Comparison of ENCODE assay signal across 22 mouse cellular contexts in the genomic region with DNA sequence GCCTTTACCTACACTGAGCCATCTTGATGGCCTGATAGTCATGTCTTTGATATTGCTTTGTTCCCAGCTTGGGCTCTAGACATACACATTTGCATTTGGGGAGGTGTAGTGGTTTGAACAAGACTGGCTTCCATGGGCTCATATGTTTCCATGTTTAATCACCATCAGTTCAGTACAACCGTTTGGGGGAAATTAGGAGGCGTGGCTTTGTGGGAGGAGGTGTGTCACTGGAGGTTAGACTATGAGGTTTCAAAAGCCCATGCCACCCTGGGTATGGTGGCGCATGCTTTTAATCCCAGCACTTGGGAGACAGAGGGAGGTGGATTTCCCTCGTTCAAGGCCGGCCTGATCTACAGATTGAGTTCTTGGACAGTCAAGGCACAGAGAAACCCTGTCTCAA. TPM values are rescaled to one million over a fixed set of nuclear protein-coding genes. Genes with fewer than 3 reads are reported as not detected.
DNase-seq lines count a peak whose midpoint lies in the region; ATAC-seq and TF ChIP-seq lines count a peak whose summit lies in the region.
"Had no signal": no experiment of that assay in that cellular context is flagged by ENCODE, and none has a peak within 500 bp of the region (broad histone marks: within the 10 kb centered on the region; RNA-seq: fewer than 3 reads in every experiment).

No protein-coding gene starts in this region.

- H3K36me3 ChIP-seq in intestine, embryonic 14.5 days (ENCODE audit: control insufficient read depth, insufficient read depth, low read length): no peaks in the 10 kb centered on the region
- H3K36me3 ChIP-seq in intestine, postnatal 0 days (ENCODE audit: control insufficient read depth, insufficient read depth): no peaks in the 10 kb centered on the region
- H3K36me3 ChIP-seq in midbrain, postnatal 0 days (ENCODE audit: insufficient read depth, low read length): no peaks in the 10 kb centered on the region
- H3K36me3 ChIP-seq: embryonic facial prominence, embryonic 12.5 days; embryonic facial prominence, embryonic 15.5 days; forebrain, embryonic 15.5 days; heart, embryonic 13.5 days; intestine, embryonic 15.5 days had no signal

- no peak overlapping the region for H3K4me3 ChIP-seq in intestine, embryonic 14.5 days (ENCODE audit: low read depth, low read length)
- no peak overlapping the region for H3K4me3 ChIP-seq in intestine, postnatal 0 days (ENCODE audit: low read depth, low read length)
- H3K4me3 ChIP-seq in midbrain, postnatal 0 days (ENCODE audit: low read depth, low read length): no peak overlapping the region
- H3K4me3 ChIP-seq: embryonic facial prominence, embryonic 12.5 days; embryonic facial prominence, embryonic 15.5 days; forebrain, embryonic 15.5 days; heart, embryonic 13.5 days; intestine, embryonic 15.5 days had no signal

- no peak for ATAC-seq in intestine, embryonic 14.5 days (replicated peaks; ENCODE audit: low FRiP score, low TSS enrichment, low read depth)
- ATAC-seq in intestine, postnatal 0 days: no peak
- peak; percentile 25; the same call in 1 of the 2 replicates for ATAC-seq in common myeloid progenitor, adult 5-6 weeks (replicated peaks; ENCODE audit: low read depth, poor library complexity, severe bottlenecking)
- no peak for ATAC-seq in midbrain, postnatal 0 days (ENCODE audit: low FRiP score)
- ATAC-seq: activated CD4-positive, CD25-positive, alpha-beta regulatory T cell, adult 4 months; forebrain, embryonic 15.5 days; hindbrain, postnatal 0 days; intestine, embryonic 15.5 days had no signal

- H3K4me1 ChIP-seq in intestine, embryonic 14.5 days (replicated peaks; ENCODE audit: control insufficient read depth, insufficient read depth, low read length): no peaks in the 10 kb centered on the region
- H3K4me1 ChIP-seq in intestine, postnatal 0 days (replicated peaks; ENCODE audit: control insufficient read depth, insufficient read depth, low read length): no peaks in the 10 kb centered on the region
- H3K4me1 ChIP-seq in midbrain, postnatal 0 days (ENCODE audit: insufficient read depth, low read length): no peaks in the 10 kb centered on the region
- H3K4me1 ChIP-seq: embryonic facial prominence, embryonic 12.5 days; embryonic facial prominence, embryonic 15.5 days; forebrain, embryonic 15.5 days; intestine, embryonic 15.5 days had no signal

- no peak overlapping the region for H3K9ac ChIP-seq in intestine, embryonic 14.5 days (ENCODE audit: low read length)
- no peak overlapping the region for H3K9ac ChIP-seq in intestine, postnatal 0 days (ENCODE audit: low read depth, low read length)
- no peak overlapping the region for H3K9ac ChIP-seq in midbrain, postnatal 0 days (replicated peaks; ENCODE audit: low read length, poor library complexity, severe bottlenecking)
- H3K9ac ChIP-seq: embryonic facial prominence, embryonic 12.5 days; embryonic facial prominence, embryonic 15.5 days; forebrain, embryonic 15.5 days; heart, embryonic 13.5 days; hindbrain, embryonic 14.5 days; intestine, embryonic 15.5 days had no signal

- H3K27ac ChIP-seq in intestine, embryonic 14.5 days (ENCODE audit: low read depth): no peak overlapping the region
- H3K27ac ChIP-seq in intestine, postnatal 0 days (ENCODE audit: low read depth, low read length): no peak overlapping the region
- no peak overlapping the region for H3K27ac ChIP-seq in midbrain, postnatal 0 days (ENCODE audit: low read depth, low read length)
- H3K27ac ChIP-seq: embryonic facial prominence, embryonic 12.5 days; embryonic facial prominence, embryonic 15.5 days; forebrain, embryonic 15.5 days; heart, embryonic 13.5 days; hindbrain, embryonic 14.5 days; hindbrain, postnatal 0 days; intestine, embryonic 15.5 days had no signal

- H3K4me2 ChIP-seq in intestine, embryonic 14.5 days (ENCODE audit: low read length): no peak overlapping the region
- no peak overlapping the region for H3K4me2 ChIP-seq in intestine, postnatal 0 days (replicated peaks; ENCODE audit: low read depth)
- H3K4me2 ChIP-seq in midbrain, postnatal 0 days (ENCODE audit: low read depth, low read length, poor library complexity, severe bottlenecking): no peak overlapping the region
- H3K4me2 ChIP-seq: embryonic facial prominence, embryonic 12.5 days; embryonic facial prominence, embryonic 15.5 days; forebrain, embryonic 15.5 days; heart, embryonic 13.5 days; hindbrain, embryonic 14.5 days; intestine, embryonic 15.5 days had no signal

- TF ChIP-seq CTCF in intestine, postnatal 0 days (IDR thresholded peaks at IDR 0.05; ENCODE audit: low read depth): no peak
- no peak for TF ChIP-seq CTCF in midbrain, postnatal 0 days (IDR thresholded peaks at IDR 0.05)

- peak; percentile 42 for DNase-seq in intestine, embryonic 14.5 days (ENCODE audit: low spot score)
- peak; percentile 51 for DNase-seq in 416B (ENCODE audit: low read depth)
- no peak for DNase-seq in midbrain, postnatal 0 days (ENCODE audit: low spot score)
- no peak for DNase-seq in urinary bladder, adult 18-20 months (ENCODE audit: low spot score in 2 of 2)
- DNase-seq: adrenal gland, adult 8-10 months; adrenal gland, postnatal 25 days; cerebellum, adult 18-20 months; cerebellum, adult 9-10 months; cerebellum, postnatal 14 days; gastrocnemius, postnatal 25 days; heart, postnatal 14 days; heart, postnatal 4 days had no signal

- H3K27me3 ChIP-seq in intestine, embryonic 14.5 days (replicated peaks; ENCODE audit: control insufficient read depth, insufficient read depth, low read length): no peaks in the 10 kb centered on the region
- H3K27me3 ChIP-seq in intestine, postnatal 0 days (replicated peaks; ENCODE audit: control insufficient read depth, insufficient read depth, low read length): no peaks in the 10 kb centered on the region
- no peaks in the 10 kb centered on the region for H3K27me3 ChIP-seq in midbrain, postnatal 0 days (ENCODE audit: insufficient read depth, low read length)
- H3K27me3 ChIP-seq: embryonic facial prominence, embryonic 12.5 days; embryonic facial prominence, embryonic 15.5 days; forebrain, embryonic 15.5 days; heart, embryonic 13.5 days; intestine, embryonic 15.5 days had no signal

- 92% methylated on average over 5 of the region's 5 CpGs for WGBS in intestine, embryonic 14.5 days
- WGBS in intestine, postnatal 0 days: 94% methylated on average over 5 of the region's 5 CpGs
- WGBS in midbrain, postnatal 0 days: 94% methylated on average over 5 of the region's 5 CpGs

- no peaks in the 10 kb centered on the region for H3K9me3 ChIP-seq in intestine, embryonic 14.5 days (ENCODE audit: control insufficient read depth, low read length)
- no peaks in the 10 kb centered on the region for H3K9me3 ChIP-seq in intestine, postnatal 0 days (ENCODE audit: control insufficient read depth)
- H3K9me3 ChIP-seq in midbrain, postnatal 0 days (ENCODE audit: low read length): no peaks in the 10 kb centered on the region
- H3K9me3 ChIP-seq: embryonic facial prominence, embryonic 12.5 days; embryonic facial prominence, embryonic 15.5 days; forebrain, embryonic 15.5 days; heart, embryonic 13.5 days; intestine, embryonic 15.5 days had no signal

RNA-seq across cellular contexts. Expression of a gene that starts 22.4 kb away (rescaled TPM):
- 115 and 121 TPM in 2 replicates for polyA plus RNA-seq in intestine, embryonic 14.5 days (2014; fragmentation: Nextera tagmentation; extraction: Ambion mirVana)
- 99.5 and 102 TPM in 2 replicates for polyA plus RNA-seq in intestine, postnatal 0 days (2015; fragmentation: Nextera tagmentation; extraction: Ambion mirVana)
- total RNA-seq in common myeloid progenitor, adult 5-6 weeks (2017): 102 and 110 TPM in 2 replicates
- 39.0 and 55.1 TPM in 2 replicates for total RNA-seq in midbrain, postnatal 0 days (2014; rRNA removed)
- polyA plus RNA-seq in midbrain, postnatal 0 days (2015; fragmentation: Nextera tagmentation; extraction: Ambion mirVana): 161 and 165 TPM in 2 replicates

RNA-seq across cellular contexts. Expression of a gene that starts 22.5 kb away (rescaled TPM):
- 28.4 and 33.0 TPM in 2 replicates for polyA plus RNA-seq in intestine, embryonic 14.5 days (2014; fragmentation: Nextera tagmentation; extraction: Ambion mirVana)
- 17.7 and 18.1 TPM in 2 replicates for polyA plus RNA-seq in intestine, postnatal 0 days (2015; fragmentation: Nextera tagmentation; extraction: Ambion mirVana)
- total RNA-seq in common myeloid progenitor, adult 5-6 weeks (2017): 48.8 and 52.8 TPM in 2 replicates
- 19.7 and 33.1 TPM in 2 replicates for total RNA-seq in midbrain, postnatal 0 days (2014; rRNA removed)
- 31.3 and 35.2 TPM in 2 replicates for polyA plus RNA-seq in midbrain, postnatal 0 days (2015; fragmentation: Nextera tagmentation; extraction: Ambion mirVana)

RNA-seq across cellular contexts. Expression of a gene that starts 39.0 kb away (rescaled TPM):
- 70.8 and 75.0 TPM in 2 replicates for polyA plus RNA-seq in intestine, embryonic 14.5 days (2014; fragmentation: Nextera tagmentation; extraction: Ambion mirVana)
- polyA plus RNA-seq in intestine, postnatal 0 days (2015; fragmentation: Nextera tagmentation; extraction: Ambion mirVana): 43.0 and 45.0 TPM in 2 replicates
- total RNA-seq in common myeloid progenitor, adult 5-6 weeks (2017): 36.0 and 37.0 TPM in 2 replicates
- total RNA-seq in midbrain, postnatal 0 days (2014; rRNA removed): 90.5 TPM in 2 replicates
- polyA plus RNA-seq in midbrain, postnatal 0 days (2015; fragmentation: Nextera tagmentation; extraction: Ambion mirVana): 155 and 157 TPM in 2 replicates

Comparison
In these comparisons a context has a peak if more than half of its experiments do, and no peak if none do; other contexts are left out.
1. DNase-seq: peak in intestine, embryonic 14.5 days (single experiment) and 416B (single experiment); none in midbrain, postnatal 0 days (single experiment) and urinary bladder, adult 18-20 months (0 of 2).